In genomic region chrX:95711227-95712111, GRCm38 (mm10) we compare ENCODE assay signal across 8 mouse cellular contexts. TPM values are rescaled to one million over a fixed set of nuclear protein-coding genes. Genes with fewer than 3 reads are reported as not detected.
DNase-seq lines count a peak whose midpoint lies in the region; ATAC-seq lines count a peak whose summit lies in the region.

TSS of gene Zc3h12b (plus strand) at chrX:95711678.

- peak within 1 kb of the TSS; percentile 50 for H3K4me3 ChIP-seq in embryonic facial prominence, embryonic 14.5 days (ENCODE audit: low read depth, low read length)
- H3K4me3 ChIP-seq in limb, embryonic 12.5 days (replicated peaks): peak within 1 kb of the TSS; percentile 47
- peak within 1 kb of the TSS; percentile 44 for H3K4me3 ChIP-seq in midbrain, embryonic 14.5 days (replicated peaks; ENCODE audit: low read depth, low read length)

- peak within 1 kb of the TSS; percentile 68 for H3K27ac ChIP-seq in embryonic facial prominence, embryonic 14.5 days (replicated peaks; ENCODE audit: low read depth, low read length)
- peak within 1 kb of the TSS; percentile 82 for H3K27ac ChIP-seq in limb, embryonic 12.5 days
- peak within 1 kb of the TSS; percentile 74 for H3K27ac ChIP-seq in midbrain, embryonic 14.5 days (replicated peaks; ENCODE audit: low read depth, low read length)

- peak within 1 kb of the TSS; percentile 58 for H3K9ac ChIP-seq in embryonic facial prominence, embryonic 14.5 days (ENCODE audit: low read depth, low read length)
- peak within 1 kb of the TSS; percentile 42; the same call in 1 of the 2 replicates for H3K9ac ChIP-seq in limb, embryonic 12.5 days (replicated peaks)
- peak within 1 kb of the TSS; percentile 44 for H3K9ac ChIP-seq in midbrain, embryonic 14.5 days (replicated peaks; ENCODE audit: low read length)

- DNase-seq in 3134 (ENCODE audit: extremely low read depth, insufficient read length, low spot score): peak; percentile 89
- DNase-seq in adrenal gland, postnatal 4 days (ENCODE audit: low spot score in 2 of 2): peak; percentile 17 to 35
- peak; percentile 88 for DNase-seq in embryonic facial prominence, embryonic 14.5 days (ENCODE audit: low spot score)
- DNase-seq in heart, adult 9 months (ENCODE audit: low spot score in 2 of 2): peak; percentile 41 to 58
- peak; percentile 31 to 38 for DNase-seq in kidney, adult 8-10 months
- peak; percentile 89 for DNase-seq in midbrain, embryonic 14.5 days
- DNase-seq in spleen, postnatal 10 days (ENCODE audit: low spot score in 2 of 2): peak; percentile 8 to 50

- no peaks in the 10 kb centered on the region for H3K4me1 ChIP-seq in embryonic facial prominence, embryonic 14.5 days (ENCODE audit: control insufficient read depth, insufficient read depth, low read length)
- H3K4me1 ChIP-seq in limb, embryonic 12.5 days (replicated peaks): no peaks in the 10 kb centered on the region
- H3K4me1 ChIP-seq in midbrain, embryonic 14.5 days (ENCODE audit: control insufficient read depth, insufficient read depth, low read length): 0 out of 2 replicates have a peak, but pooled peaks cover 3% of the 10 kb centered on the region

- H3K36me3 ChIP-seq in embryonic facial prominence, embryonic 14.5 days (ENCODE audit: control insufficient read depth, insufficient read depth, low read length): no peaks in the 10 kb centered on the region
- no peaks in the 10 kb centered on the region for H3K36me3 ChIP-seq in limb, embryonic 12.5 days
- no peaks in the 10 kb centered on the region for H3K36me3 ChIP-seq in midbrain, embryonic 14.5 days (ENCODE audit: control insufficient read depth, insufficient read depth, low read length)

- no peaks in the 10 kb centered on the region for H3K27me3 ChIP-seq in embryonic facial prominence, embryonic 14.5 days (replicated peaks; ENCODE audit: control insufficient read depth, insufficient read depth, low read length)
- H3K27me3 ChIP-seq in limb, embryonic 12.5 days: peaks cover 7% of the 10 kb centered on the region
- H3K27me3 ChIP-seq in midbrain, embryonic 14.5 days (ENCODE audit: control insufficient read depth, insufficient read depth, low read length): no peaks in the 10 kb centered on the region

- no peaks in the 10 kb centered on the region for H3K9me3 ChIP-seq in embryonic facial prominence, embryonic 14.5 days (ENCODE audit: control insufficient read depth, low read length)
- no peaks in the 10 kb centered on the region for H3K9me3 ChIP-seq in limb, embryonic 12.5 days
- H3K9me3 ChIP-seq in midbrain, embryonic 14.5 days (ENCODE audit: control insufficient read depth, low read length): no peaks in the 10 kb centered on the region

- whole genome bisulfite sequencing in embryonic facial prominence, embryonic 14.5 days: 16% methylated on average over 35 of the region's 46 CpGs
- 18% methylated on average over 44 of the region's 46 CpGs for WGBS in limb, embryonic 12.5 days
- WGBS in midbrain, embryonic 14.5 days: 19% methylated on average over 42 of the region's 46 CpGs

- peak; percentile 99 for ATAC-seq in embryonic facial prominence, embryonic 14.5 days (ENCODE audit: low read depth)
- ATAC-seq in limb, embryonic 12.5 days (ENCODE audit: insufficient number of reproducible peaks, insufficient read depth, low FRiP score, low TSS enrichment, low read depth): peak; percentile 99
- ATAC-seq in midbrain, embryonic 14.5 days (ENCODE audit: low FRiP score, low TSS enrichment): peak; percentile 97

- peak within 1 kb of the TSS; percentile 54 for H3K4me2 ChIP-seq in embryonic facial prominence, embryonic 14.5 days (ENCODE audit: low read depth, low read length)
- H3K4me2 ChIP-seq in limb, embryonic 12.5 days: peak within 1 kb of the TSS; percentile 55
- peak within 1 kb of the TSS; percentile 50 for H3K4me2 ChIP-seq in midbrain, embryonic 14.5 days (ENCODE audit: low read length)

RNA-seq across cellular contexts. Expression of gene Zc3h12b, which starts in this region (rescaled TPM):
- 1 to 10 TPM; 5.3 to 6.0 TPM for total RNA-seq in adrenal gland, postnatal 4 days (2021)
- 3.0 and 3.7 TPM in 2 replicates for polyA plus RNA-seq in embryonic facial prominence, embryonic 14.5 days (2014; fragmentation: Nextera tagmentation; extraction: Ambion mirVana)
- 4.9 and 5.1 TPM in 2 replicates for polyA plus RNA-seq in limb, embryonic 12.5 days (2016; fragmentation: Nextera tagmentation; extraction: Ambion mirVana)
- 3.5 and 4.8 TPM in 2 replicates for polyA plus RNA-seq in midbrain, embryonic 14.5 days (2014; fragmentation: Nextera tagmentation; extraction: Ambion mirVana)

Comparison
In these comparisons a context has a peak if more than half of its experiments do, and no peak if none do; other contexts are left out.
1. Peak in every context shown above with its lines: DNase-seq, ATAC-seq, H3K4me3 ChIP-seq and H3K27ac ChIP-seq.
2. DNase-seq: peak in every context shown above with its lines; median percentile 89 in 3134; 89 in midbrain, embryonic 14.5 days; 88 in embryonic facial prominence, embryonic 14.5 days; 50 in heart, adult 9 months; 34 in kidney, adult 8-10 months; 29 in spleen, postnatal 10 days; 26 in adrenal gland, postnatal 4 days.